Mouse (Mus musculus) testis, adult 2 months (tissue): ENCODE results near the gene Tmem150c.

Experiments
- CTCF ChIP-seq: fragments of 200-500 bp; IDR thresholded peaks from 2 replicates; pipeline ENCODE4 v1.5.1; 2012; ENCODE audit warnings: low read depth, mild to moderate bottlenecking, inconsistent platforms, low read length, moderate library complexity; ENCODE audit not compliant: control insufficient read depth, insufficient read depth, insufficient replicate concordance
- POLR2A ChIP-seq: fragments of 200-500 bp; IDR thresholded peaks from 2 replicates; pipeline ENCODE4 v1.6.1; 2012; ENCODE audit warnings: low read depth, mild to moderate bottlenecking, inconsistent platforms, low read length, moderate library complexity; ENCODE audit not compliant: control insufficient read depth

- TF ChIP-seq CTCF = no peak
- no peak for TF ChIP-seq POLR2A
Measured at GRCm38 (mm10) chr5:100067579-100067978, 92.0 kb downstream of the Tmem150c start.
